Mouse (Mus musculus) left cerebral cortex, adult 18-20 months (tissue): ENCODE measurements around the gene Slc12a4. TPM values are rescaled to one million over a fixed set of nuclear protein-coding genes. Genes with fewer than 3 reads are reported as not detected.

Source experiments
- DNase-seq, 2 experiments: peaks; one replicate each; pipeline ENCODE4 v3.0.0; 2021 to 2022; ENCODE audit warnings: low spot score in 2 of 2, mixed read lengths in 1 of 2
- microRNA-seq, 2 experiments: library from miRNA; unstranded; fragments of <30 nt; microRNA quantifications; one replicate each; pipeline ENCODE4 v1.2.0; 2021
- total RNA-seq, 2 experiments: library from RNA; stranded (reverse); gene quantifications; 2 replicates each; pipeline ENCODE4 v1.2.3; 2021

Slc12a4 gene
- total RNA-seq, 2 experiments from 2014 or later: 17.3 to 19.2 TPM

GRCm38 (mm10) chr8:105935105-105935504 lies 30.8 kb downstream of the Slc12a4 start:
- DNase-seq: no peak

GRCm38 (mm10) chr8:105933762-105934161 lies 32.1 kb downstream of the Slc12a4 start, which contains the start of gene Ctrl:
Gene Ctrl, minus strand, starts transcription at chr8:105933862.
- DNase-seq: no peak

- DNase-seq: no peak
These were observed 33.4 kb downstream of the Slc12a4 start for GRCm38 (mm10) chr8:105932525-105932924.

GRCm38 (mm10) chr8:105931271-105931670 lies 34.6 kb downstream of the Slc12a4 start:
- DNase-seq: peak; percentile 53 to 61

- peak; percentile 84 to 90 for DNase-seq
These were observed 35.3 kb downstream of the Slc12a4 start for GRCm38 (mm10) chr8:105930602-105931001.

- DNase-seq: peak; percentile 50 to 53
These were observed 40.8 kb downstream of the Slc12a4 start for GRCm38 (mm10) chr8:105925123-105925522.

- DNase-seq: no peak
These were observed 46.5 kb downstream of the Slc12a4 start for GRCm38 (mm10) chr8:105919390-105919789.

- no peak for DNase-seq
These were observed 64.8 kb downstream of the Slc12a4 start for GRCm38 (mm10) chr8:105900941-105901616.

- DNase-seq: peak; percentile 90 to 95
These were observed 65.5 kb downstream of the Slc12a4 start, which contains the start of gene Pskh1 for GRCm38 (mm10) chr8:105900180-105900940. Gene Pskh1, plus strand, starts transcription at chr8:105900441.

GRCm38 (mm10) chr8:105897801-105898480 lies 68.0 kb downstream of the Slc12a4 start:
- no peak for DNase-seq

Small RNA genes within 50 kb of the gene (microRNA-seq; reads per million reads assigned to microRNA genes)
- 0 reads per million in 2 experiments for gene Mir7074

Other genes starting within 250 kb of the Slc12a4 start
- gene Gfod2, start 207.4 kb downstream of the Slc12a4 start, total RNA-seq: 10 to 100 TPM; 23.4 to 23.5 TPM
- gene Ranbp10, start 138.7 kb downstream of the Slc12a4 start, total RNA-seq: 10 to 100 TPM; 22.6 to 22.9 TPM
- under 1 TPM in 1 of 2 experiments, not detected in 1; 0.26 TPM for gene Tsnaxip1, start 138.4 kb downstream of the Slc12a4 start, total RNA-seq
- gene Cenpt, start 112.8 kb downstream of the Slc12a4 start, total RNA-seq: 10 to 100 TPM; 14.1 to 18.1 TPM
- 10 to 100 TPM; 40.8 to 41.6 TPM for gene Thap11, start 111.0 kb downstream of the Slc12a4 start, total RNA-seq
- gene Nutf2, start 105.5 kb downstream of the Slc12a4 start, total RNA-seq: 10 to 100 TPM; 24.8 to 29.0 TPM
- gene Edc4, start 85.2 kb downstream of the Slc12a4 start, total RNA-seq: 10 to 100 TPM; 62.8 to 65.0 TPM
- gene Nrn1l, start 72.5 kb downstream of the Slc12a4 start, total RNA-seq: 1 to 10 TPM; 3.6 to 4.1 TPM
- 1 to 10 TPM; 6.6 to 7.6 TPM for gene Pskh1, start 65.7 kb downstream of the Slc12a4 start, total RNA-seq
- gene Ctrl, start 32.2 kb downstream of the Slc12a4 start, total RNA-seq: 1 to 10 TPM; 1.9 to 2.4 TPM
- 10 to 100 TPM; 92.9 to 93.3 TPM for gene Psmb10, start 27.7 kb downstream of the Slc12a4 start, total RNA-seq
- gene Lcat, start 22.7 kb downstream of the Slc12a4 start, total RNA-seq: 10 to 100 TPM; 22.8 to 26.4 TPM
- not detected for gene Dpep3, start 13.3 kb upstream of the Slc12a4 start, total RNA-seq
- gene Dus2, start 25.2 kb upstream of the Slc12a4 start, total RNA-seq: 10 to 100 TPM; 18.9 to 19.2 TPM
- not detected for gene Dpep2nb, start 39.9 kb upstream of the Slc12a4 start, total RNA-seq
- 10 to 100 TPM; 14.5 to 17.2 TPM for gene Ddx28, start 45.8 kb upstream of the Slc12a4 start, total RNA-seq
- 10 to 100 TPM; 10.5 to 12.4 TPM for gene Nfatc3, start 92.7 kb upstream of the Slc12a4 start, total RNA-seq
- not detected for gene Esrp2, start 170.9 kb upstream of the Slc12a4 start, total RNA-seq
- 10 to 100 TPM; 25.8 to 28.3 TPM for gene Pla2g15, start 184.3 kb upstream of the Slc12a4 start, total RNA-seq
- gene Slc7a6, start 202.8 kb upstream of the Slc12a4 start, total RNA-seq: 10 to 100 TPM; 21.0 to 24.4 TPM
- gene Slc7a6os, start 244.8 kb upstream of the Slc12a4 start, total RNA-seq: 10 to 100 TPM; 26.2 to 27.0 TPM
- 10 to 100 TPM; 34.2 to 40.0 TPM for gene Prmt7, start 244.8 kb upstream of the Slc12a4 start, total RNA-seq